Mouse (Mus musculus) lung, adult 2 months (tissue): ENCODE results near the gene Rrp1b.

ENCODE experiments used
- CTCF ChIP-seq: fragments of 200-500 bp; IDR thresholded peaks from 2 replicates; pipeline ENCODE4 v1.5.1; 2011; ENCODE audit warnings: mild to moderate bottlenecking, low read length, control low read depth; ENCODE audit not compliant: insufficient read depth
- POLR2A ChIP-seq: fragments of 200-500 bp; IDR thresholded peaks from 2 replicates; pipeline ENCODE4 v1.6.1; 2011; ENCODE audit warnings: low read depth, mild to moderate bottlenecking, control low read depth, low read length, borderline replicate concordance; ENCODE audit errors: extremely low read depth

DNA sequence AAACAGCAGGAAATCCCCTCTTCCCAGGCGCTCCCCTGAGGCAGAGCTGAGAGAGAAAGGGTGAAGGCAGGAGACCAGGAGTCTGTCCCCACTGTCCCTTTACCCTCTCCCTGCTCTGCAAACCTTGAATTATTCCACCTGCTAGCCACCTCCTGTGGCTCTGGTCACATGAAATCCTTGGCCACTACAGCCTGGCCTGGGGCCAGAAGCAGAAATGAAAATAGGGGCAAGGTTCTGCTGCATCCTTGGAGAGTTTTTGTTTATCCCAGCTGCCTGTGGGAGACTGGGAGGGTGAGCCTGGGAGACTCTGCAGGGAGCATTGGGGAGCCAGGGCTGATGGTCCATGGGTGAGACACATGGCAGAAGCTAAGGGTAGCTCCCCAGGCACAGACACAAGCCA is 61.8 kb downstream of the Rrp1b start:
- TF ChIP-seq POLR2A, result no peak
- no peak for TF ChIP-seq CTCF
